Mouse (Mus musculus) cerebellum, postnatal 25 days (tissue): ENCODE measurements around the gene Plppr1.
"Not testable (repeated sequence)": the region's sequence is repeated elsewhere in the genome, so short reads cannot be mapped to it uniquely, and the experiment has no call there.

Experiments
- DNase-seq, 2 experiments: peaks; one replicate each; pipeline ENCODE4 v3.0.0; 2021; ENCODE audit warnings: mixed read lengths in 2 of 2

Gene Plppr1

GRCm38 (mm10) chr4:49233032-49233406, 173.9 kb downstream of the Plppr1 start:
- no peak for DNase-seq

GRCm38 (mm10) chr4:49238111-49238510, 179.0 kb downstream of the Plppr1 start:
- no peak for DNase-seq

GRCm38 (mm10) chr4:49239451-49239850, 180.4 kb downstream of the Plppr1 start:
- DNase-seq = no peak

- DNase-seq = no peak
These were observed 185.7 kb downstream of the Plppr1 start for GRCm38 (mm10) chr4:49244791-49245190.

- DNase-seq = no peak
These were observed 186.2 kb downstream of the Plppr1 start for GRCm38 (mm10) chr4:49245274-49245673.

- DNase-seq = peak in 1 of 2 experiments; percentile 10
These were observed 192.2 kb downstream of the Plppr1 start for GRCm38 (mm10) chr4:49251262-49251661.

- no peak for DNase-seq
These were observed 193.1 kb downstream of the Plppr1 start for GRCm38 (mm10) chr4:49252169-49252568.

- DNase-seq = peak; percentile 46 to 67
These were observed 219.4 kb downstream of the Plppr1 start for GRCm38 (mm10) chr4:49278515-49278914.

GRCm38 (mm10) chr4:49284692-49285291, 225.7 kb downstream of the Plppr1 start:
- DNase-seq = no peak

- DNase-seq = no peak
These were observed 226.5 kb downstream of the Plppr1 start for GRCm38 (mm10) chr4:49285340-49286196.

- no peak for DNase-seq
These were observed 227.1 kb downstream of the Plppr1 start for GRCm38 (mm10) chr4:49286197-49286492.

GRCm38 (mm10) chr4:49296434-49296833, 237.4 kb downstream of the Plppr1 start:
- DNase-seq = no peak

- DNase-seq = no peak
These were observed 240.5 kb downstream of the Plppr1 start for GRCm38 (mm10) chr4:49299576-49299975.

- peak in 1 of 2 experiments; percentile 11 for DNase-seq
These were observed 263.0 kb downstream of the Plppr1 start for GRCm38 (mm10) chr4:49321903-49322635.

GRCm38 (mm10) chr4:49337949-49338348, 278.9 kb downstream of the Plppr1 start:
- not testable (repeated sequence) for DNase-seq

- DNase-seq = not testable (repeated sequence)
These were observed 281.0 kb downstream of the Plppr1 start for GRCm38 (mm10) chr4:49340091-49340490.

GRCm38 (mm10) chr4:49348001-49348400, 288.9 kb downstream of the Plppr1 start:
- DNase-seq = not testable (repeated sequence)

- no peak for DNase-seq
These were observed 289.6 kb downstream of the Plppr1 start for GRCm38 (mm10) chr4:49348677-49349076.

- no peak for DNase-seq
These were observed 291.4 kb downstream of the Plppr1 start for GRCm38 (mm10) chr4:49350470-49350869.

- DNase-seq = no peak
These were observed 298.0 kb downstream of the Plppr1 start for GRCm38 (mm10) chr4:49357097-49357496.

GRCm38 (mm10) chr4:49368046-49368445, 309.0 kb downstream of the Plppr1 start:
- not testable (repeated sequence) for DNase-seq

- not testable (repeated sequence) for DNase-seq
These were observed 324.7 kb downstream of the Plppr1 start for GRCm38 (mm10) chr4:49383576-49384318.

GRCm38 (mm10) chr4:49386873-49387272, 327.8 kb downstream of the Plppr1 start:
- no peak for DNase-seq
